Mouse (Mus musculus) liver (tissue): Measurements from ENCODE around the gene Minos1.

Experiments
- DNase-seq: peaks from one replicate; pipeline ENCODE4 v3.0.0-alpha.2; 2020; ENCODE audit warnings: mixed read lengths

The Minos1 gene

DNA sequence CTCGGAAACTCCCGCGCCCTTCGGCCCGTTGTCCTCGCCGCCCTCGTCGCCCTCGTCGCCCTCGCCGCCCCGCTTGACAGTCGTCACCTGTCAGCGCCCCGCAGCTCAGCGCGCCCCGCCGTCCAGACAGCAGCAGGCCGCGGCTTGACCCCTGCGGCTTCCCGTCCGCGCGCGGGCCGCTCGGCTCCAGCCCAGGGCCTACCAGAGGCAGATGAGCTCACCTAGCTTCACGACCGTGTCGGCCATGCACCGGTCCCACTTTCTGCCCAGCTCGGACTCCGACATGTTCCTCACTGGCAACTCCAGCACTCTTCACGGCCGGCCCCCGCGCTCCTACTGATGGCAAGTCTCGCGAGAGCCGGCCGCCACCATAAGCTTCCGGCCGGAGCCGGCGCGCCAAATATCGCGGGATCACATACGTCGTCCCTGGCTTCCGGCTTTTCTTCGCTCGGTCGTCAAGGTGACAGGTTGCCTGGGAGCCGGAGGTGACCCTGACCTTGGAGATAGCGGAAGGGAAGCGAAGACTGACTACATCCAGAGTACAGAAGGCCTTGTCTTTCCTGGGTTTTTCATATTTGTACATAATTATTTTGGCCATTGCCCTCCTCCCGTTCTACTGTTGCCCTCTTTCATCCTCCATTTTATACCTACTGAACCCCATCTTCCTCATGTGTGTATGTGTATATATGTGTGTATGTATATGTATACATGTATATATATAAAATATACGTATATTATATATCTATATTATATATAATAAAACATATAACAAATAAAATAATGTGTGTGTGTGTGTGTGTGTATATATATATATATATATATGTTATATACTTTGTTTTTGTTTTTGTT lies at the start of gene Minos1:
TSS of gene Minos1 (minus strand) at position 413 of the 849 bp plus-strand sequence.
- DNase-seq, result peak; percentile 97

DNA sequence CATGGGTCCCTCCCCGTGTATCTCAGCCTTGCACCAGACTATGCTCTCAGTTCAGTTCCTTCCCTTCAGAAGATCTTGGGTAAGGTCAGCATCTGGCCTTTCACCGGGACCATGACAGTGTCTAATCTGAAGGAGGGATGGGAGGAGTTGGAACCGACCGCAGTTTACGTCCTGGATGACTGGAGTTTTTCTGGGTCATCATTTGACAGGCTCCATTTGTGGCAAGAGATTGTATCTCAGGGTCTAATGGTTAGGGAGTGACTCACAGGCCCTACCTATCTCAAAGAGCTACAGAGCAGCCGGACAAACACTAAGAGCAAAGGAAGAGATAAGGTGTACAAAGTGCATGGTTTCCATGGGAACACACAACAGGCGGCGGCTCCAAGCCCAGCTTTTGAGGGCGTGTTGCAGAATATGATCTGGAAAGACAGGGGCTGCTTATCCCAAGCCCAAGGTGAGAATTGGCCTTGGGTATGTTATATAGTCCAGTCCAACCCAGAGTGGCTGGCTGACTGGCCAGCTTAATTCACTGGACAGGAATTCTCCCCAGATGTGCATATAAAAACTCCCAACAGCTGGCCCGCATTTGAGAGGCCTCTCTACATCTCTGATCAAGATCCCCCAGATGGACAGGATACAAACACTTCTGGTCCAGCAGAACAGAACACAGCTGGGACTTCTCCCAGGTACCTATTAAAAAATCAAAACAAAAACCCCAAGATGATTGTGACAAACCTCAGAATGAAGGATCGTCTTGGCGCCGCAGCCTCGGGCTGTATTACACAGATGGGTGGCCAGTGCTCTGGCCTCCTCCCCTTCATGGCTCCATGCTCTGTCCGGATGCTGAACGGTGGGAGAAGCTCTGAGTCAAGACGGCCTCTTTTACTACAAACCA lies 49.1 kb upstream of the Minos1 start:
- DNase-seq, result peak; percentile 57

DNA sequence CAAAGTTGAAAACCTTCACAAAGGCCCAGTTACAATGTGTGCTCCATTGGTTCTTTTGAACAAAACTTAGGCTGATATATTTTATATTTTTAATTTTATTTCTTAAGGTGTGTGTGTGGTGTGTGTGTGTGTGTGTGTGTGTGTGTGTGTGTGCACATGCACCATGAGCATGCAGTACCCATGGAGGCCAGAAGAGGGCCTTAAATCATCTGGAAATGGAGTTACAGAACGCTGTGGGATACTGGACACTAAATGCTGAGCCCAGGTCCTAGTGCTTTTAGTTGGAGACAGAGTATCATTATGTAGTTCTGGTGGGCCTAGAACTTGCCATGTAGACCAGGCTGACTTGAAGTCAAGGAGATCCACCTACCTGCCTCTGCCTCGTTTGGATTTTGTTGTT lies 48.3 kb upstream of the Minos1 start:
- DNase-seq, result no peak

DNA sequence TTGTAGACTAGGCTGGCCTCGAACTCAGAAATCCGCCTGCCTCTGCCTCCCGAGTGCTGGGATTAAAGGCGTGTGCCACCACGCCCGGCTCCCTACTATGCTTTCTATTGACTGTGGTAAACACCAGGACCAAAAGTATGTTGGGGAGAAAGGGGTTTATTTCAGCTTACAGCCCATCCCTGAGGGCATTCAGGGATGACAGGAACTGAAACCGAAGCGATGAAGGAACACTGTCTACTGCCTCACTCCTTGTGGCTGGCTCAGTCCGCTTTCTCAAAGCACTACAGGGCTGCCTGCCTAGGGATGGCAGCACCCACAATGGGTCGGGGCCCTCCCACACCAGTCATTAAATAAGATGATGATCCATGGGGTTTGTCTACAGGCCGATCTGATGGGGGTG lies 47.5 kb upstream of the Minos1 start:
- DNase-seq, result no peak

DNA sequence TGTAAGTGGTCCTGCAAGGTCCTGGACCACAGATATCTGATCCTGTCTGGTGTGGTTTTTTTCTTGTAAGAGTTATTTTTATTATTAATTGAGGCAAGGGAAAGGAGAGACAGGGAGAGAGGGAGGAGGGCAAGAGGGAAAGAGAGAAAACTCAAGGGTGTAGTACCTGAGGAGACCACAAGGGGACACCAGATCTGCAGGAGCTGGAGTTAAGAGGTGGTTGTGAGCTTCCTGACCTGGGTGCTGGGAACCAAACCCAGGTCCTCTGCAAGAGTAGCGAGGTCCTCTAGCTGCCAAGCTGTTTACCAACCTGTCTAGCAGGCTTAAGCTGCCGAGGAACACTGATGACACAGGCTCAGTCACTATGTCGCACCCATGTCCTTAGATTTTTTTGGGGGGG lies 47.0 kb upstream of the Minos1 start:
- DNase-seq, result no peak

DNA sequence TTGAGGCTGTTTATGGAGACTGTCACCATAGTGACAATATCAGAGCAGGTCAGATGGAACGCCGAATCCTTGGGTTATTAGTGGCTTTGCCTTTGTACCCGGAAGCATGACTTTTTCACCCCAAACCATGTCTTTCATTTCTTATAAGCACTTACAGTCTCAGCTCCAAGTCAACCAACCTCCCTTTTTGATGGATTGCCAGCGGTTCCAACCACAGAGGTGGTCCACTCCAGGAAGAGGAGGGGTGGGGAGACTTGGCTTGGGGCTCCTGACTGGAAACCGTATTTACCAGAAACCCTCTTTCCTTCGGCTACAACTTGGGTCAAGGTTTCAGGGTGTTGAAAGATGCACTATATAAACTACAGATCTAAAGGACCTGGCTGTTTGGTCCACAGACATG lies 45.1 kb upstream of the Minos1 start:
- DNase-seq, result no peak

DNA sequence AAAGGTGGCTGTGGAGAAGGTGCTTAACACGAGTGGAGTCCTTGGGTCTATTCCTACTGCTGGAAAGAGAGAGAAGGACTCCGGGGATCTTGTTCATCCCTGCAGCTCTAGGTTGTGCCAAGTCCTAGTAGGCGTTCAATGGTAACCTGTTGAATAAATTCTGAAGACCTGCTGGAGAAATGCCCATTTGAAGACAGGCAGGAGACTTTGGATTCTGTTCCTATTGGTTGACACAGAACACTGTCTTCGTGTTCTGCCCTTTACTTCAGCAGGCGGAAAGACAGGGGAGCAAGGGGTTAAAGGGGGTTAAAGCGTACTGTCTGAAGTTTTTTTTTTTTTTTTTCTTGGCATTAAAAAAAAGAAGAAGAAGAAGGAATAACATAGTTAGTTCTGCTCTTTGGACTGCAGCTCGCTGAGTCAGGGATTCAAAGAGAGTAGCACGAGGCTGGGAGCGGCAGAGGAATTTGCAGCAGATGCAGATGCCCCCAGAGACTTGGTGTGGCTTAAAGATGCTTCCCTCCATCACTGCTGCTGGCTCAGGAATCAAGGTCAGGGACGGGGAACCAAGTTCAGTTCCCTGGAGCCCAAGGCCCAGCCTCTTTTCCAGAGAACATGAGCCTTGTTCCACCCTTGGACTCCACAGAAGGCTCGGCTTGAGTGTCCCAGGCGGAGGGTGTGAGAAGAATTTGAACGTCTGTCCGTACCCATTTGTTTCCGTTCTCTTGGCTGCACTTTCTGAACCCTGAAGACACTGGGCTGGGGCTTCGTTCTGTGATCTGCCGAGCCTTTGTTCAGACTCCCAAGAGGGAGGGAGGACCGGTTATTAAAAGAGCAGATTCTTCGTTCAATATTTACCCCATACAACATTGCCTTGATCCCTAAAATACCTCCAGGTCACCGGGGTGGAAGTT lies 44.4 kb upstream of the Minos1 start:
- DNase-seq, result no peak

DNA sequence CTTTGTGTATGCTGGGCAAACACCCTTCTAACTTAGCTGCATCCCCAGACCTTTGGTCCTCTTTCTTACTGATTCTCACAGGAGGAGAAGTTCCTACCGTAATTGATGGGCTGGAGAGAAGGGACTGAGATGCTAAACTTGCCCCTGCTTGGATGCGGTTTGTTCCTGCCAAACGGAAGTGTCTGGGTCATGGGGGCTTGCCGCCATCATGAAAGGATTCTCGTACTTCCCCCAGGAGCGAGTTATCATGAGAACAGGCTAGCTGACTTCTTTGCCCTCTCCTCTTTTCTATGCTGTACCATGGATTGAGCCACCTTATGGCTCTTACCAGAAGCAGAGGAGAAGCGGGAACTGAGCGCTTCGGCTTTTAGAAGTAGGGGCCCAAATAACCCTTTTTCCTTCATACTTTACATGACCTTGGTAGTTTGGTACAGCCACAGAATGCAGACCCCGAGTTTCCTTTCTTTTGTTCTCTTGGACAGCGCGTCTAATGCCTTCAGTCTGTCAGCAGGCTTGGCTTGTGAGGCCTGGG lies 38.9 kb upstream of the Minos1 start:
- DNase-seq, result no peak

DNA sequence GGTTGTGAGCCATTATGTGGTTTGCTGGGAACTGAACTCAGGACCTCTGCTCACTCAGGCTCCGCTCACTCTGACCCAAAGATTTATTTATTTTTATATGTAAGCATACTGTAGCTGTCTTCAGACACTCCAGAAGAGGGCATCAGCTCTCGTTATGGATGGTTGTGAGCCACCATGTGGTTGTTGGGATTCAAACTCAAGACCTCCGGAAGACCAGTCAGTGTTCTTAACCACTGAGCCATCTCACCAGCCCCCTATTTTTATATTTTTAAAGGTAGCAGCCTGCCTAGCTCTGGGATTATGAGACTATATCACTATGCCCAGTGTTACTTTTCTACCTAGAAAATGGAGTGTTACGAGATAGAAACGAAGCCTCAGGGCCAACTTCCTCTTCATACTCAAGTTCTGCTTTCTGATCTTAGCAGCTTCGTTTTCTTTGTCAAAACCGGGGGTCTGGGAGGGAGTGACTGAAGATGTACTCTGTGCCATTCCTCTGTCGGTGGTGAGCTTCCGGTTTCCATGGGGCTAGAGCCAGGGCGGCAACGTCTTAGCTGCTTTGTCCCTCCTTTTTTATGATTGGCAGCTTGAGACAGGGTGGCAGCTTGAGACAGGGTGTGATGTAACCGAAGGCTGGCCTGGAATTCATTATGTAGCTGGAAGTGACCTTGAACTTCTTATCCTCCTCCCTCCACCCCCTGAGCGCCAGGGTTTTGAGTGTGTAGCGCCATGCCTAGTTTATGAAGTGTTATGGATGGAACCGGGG lies 38.3 kb upstream of the Minos1 start:
- peak; percentile 37 for DNase-seq

DNA sequence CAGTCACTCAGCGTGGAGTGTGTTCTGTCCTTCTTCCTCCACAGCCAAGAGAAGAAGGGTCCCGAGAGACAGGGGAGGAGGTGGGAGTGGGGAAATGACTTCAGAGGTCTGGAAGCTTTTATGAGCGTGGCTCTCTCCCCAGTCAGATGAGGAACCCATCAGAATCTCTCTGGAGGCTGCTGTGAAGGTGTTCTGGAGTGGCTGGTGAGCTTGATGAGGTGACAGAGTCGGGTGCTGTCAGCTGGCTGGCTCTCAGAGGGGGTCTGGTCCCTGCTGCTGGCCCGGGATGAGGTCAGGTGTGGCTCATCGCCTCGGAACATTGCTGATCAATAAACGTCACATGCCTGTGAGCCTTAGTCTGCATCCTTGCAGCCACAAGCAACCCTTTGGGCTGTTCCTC lies 36.2 kb upstream of the Minos1 start:
- no peak for DNase-seq

DNA sequence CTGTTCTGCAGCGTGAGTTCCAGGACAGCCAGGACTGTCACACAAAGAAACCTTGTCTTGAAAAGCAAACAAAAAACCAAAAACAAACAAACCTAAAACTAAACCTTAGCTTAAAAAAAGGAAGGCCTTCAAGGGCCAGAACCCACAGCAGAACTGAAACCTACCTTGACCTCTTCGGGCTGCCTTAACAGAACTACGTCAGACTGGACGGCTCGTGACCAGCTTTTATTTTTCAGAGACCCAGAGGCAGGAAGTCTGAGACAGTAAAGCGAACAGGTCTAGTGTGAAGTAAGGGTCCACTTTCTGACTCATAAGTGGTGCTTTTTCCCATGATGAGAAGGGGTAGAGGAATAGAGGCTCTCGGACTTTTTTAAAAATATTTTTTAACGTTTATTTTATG lies 35.3 kb upstream of the Minos1 start:
- no peak for DNase-seq

DNA sequence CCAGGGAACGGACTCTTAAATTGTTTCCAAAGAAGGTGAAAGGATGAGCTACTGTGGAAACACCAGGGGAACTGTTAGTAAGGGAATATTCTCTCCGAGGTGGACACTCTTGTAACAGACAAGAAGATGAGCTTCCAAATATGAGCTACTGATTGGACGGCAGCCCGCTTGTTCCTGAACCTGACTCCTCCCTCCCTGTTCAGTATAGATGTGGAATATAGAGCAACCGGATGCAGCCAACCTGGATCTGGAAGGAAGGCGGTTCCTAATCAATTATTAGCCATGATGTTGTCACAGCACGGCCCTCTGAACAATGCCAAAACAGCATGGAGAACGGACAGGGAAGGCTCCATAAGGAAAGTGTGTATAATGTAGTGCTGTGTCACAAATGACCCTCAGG lies 34.3 kb upstream of the Minos1 start:
- DNase-seq, result no peak

DNA sequence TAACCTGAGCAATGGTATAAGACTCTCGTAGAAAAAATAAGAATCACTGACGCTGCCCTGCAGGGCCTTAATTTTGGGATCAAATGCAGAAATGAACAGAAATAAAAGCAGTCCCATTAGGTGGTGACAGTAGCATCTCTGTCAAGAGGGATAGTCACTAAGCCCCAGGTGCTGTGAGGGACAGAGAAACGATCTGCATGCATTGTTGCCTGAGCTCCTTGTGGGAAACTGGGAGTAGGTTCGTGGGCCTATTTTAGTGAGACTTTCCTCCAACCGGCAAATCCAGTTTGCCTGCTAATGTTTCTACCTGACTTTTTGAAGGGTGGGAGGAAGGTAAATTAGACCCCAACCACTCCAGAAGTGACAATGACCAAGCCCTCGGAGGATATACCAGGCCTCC lies 33.2 kb upstream of the Minos1 start:
- DNase-seq, result no peak

DNA sequence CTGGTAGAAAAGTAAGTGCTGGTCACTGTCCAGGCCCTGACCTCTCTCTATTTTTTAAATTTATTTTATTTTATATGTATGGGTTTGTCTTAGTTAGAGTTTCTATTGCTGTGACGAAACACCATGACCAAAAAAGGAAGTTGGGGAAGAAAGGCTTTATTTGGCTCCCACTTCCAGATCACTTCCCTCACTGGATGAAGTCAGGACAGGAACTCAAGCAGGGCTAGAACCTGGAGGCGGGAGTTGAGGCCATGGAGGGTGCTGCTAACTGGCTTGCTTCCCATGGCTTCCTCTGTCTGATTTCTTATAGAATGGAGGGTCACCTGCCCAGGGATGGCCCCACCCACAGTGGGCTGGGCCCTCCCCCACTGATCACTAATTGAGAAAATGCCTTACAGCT lies 30.2 kb upstream of the Minos1 start:
- DNase-seq, result no peak

DNA sequence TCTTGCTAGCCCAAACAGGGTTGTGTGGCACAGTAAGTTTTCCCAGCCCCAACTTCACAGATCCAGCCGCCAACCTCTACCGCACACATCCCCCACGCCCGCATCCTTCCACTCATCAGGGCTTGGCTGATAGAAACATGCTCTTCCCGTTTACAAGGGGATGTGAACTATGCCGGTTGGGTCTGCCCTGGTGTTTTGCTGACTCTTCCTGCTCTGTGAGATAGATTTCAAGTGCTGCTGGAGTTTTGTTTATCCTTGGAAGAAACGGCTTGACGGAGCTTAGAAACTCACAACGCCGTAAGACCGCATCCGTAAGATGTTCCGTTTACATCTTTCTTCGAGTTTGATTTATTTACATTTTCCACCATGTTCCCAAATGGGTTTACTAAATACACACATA lies 27.4 kb upstream of the Minos1 start:
- DNase-seq, result no peak

DNA sequence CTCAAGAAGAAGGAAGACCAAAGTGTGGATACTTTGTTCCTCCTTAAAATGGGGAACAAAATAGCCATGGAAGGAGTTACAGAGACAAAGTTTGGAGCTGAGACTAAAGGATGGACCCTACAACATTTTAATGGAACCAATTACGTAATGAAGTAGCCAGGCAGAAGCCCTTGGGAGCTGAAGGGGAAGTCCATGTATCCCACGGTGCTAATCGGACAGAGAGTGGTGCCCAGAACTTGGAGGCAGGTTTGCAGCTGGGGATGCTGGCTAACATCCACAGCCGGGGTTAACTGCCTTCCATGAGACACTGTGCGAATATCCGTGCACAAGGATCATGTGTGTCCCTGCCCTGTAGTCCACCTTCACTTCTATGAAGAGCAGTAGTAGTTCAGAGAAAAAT lies 25.6 kb upstream of the Minos1 start:
- no peak for DNase-seq

DNA sequence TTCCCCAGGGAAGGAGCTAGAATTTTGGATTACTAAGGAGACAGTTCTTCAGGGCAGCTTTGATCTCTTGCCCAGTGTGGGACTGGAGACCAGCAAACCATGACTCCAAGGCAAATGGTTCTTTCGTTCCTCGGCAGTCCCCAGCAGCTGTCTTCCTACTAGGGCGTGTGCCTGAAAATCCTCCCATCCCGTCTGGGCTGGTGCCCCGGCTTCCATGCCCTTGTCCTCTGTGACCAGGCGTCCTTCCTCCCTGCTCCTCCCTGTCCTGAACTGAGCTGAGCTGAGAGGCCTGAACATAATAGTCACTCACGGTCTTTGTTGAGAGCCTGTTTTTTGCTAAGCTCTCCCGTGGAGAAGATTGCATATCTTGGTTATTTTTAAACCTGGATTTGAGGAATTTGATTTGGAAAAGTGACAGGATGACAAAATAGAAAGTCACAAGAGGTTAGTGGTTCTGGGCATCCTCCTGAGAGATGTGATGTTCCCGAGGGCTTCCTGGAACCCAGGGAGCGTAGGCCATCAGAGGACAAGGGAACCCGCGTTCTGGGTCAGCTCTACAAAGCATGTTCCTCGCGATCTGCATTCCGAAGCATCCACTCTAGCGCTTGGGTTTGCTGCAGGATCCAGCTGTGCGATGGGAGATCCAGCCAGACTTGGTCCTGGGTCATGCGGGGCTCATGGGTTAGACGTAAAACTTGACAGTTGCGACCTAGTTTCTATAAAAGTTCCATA lies 23.8 kb upstream of the Minos1 start:
- no peak for DNase-seq

DNA sequence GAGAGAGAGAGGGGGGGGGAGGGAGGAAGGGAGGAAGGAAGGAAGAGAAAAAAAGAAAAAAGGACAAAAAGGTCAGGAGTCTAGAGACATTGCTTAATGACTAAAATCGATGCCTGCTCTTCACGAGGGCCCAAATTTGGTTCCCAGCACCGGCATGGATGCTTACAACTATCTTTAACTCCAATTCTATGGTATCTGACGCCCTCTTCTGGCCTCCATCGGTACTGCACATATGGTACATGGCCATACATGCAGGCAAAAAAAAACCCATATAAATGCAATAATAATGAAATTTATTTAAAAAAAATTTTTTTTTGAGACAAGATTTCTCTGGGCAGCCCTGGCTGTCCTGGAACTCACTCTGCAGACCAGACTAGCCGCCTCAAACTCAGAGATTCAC lies 20.5 kb upstream of the Minos1 start:
- no peak for DNase-seq

DNA sequence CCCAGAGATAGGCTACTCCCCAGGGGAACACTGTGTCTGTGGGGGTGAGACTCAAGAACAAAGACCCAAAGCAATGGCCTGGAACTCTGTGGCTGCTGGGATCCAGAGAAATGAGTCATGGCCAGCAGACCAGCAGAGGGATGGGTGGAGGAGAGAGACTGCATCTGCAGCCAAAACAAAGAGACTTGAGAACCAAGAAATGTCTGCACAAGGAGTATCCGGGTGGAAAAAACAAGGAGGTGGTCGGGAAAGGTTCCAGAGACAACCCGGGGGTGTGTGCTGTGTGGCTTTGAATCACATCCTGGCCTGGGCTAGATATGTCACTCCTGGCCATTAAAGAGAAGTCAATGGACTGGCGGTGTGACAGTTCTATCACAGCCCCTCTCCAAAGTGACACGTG lies 15.8 kb upstream of the Minos1 start:
- DNase-seq, result no peak

DNA sequence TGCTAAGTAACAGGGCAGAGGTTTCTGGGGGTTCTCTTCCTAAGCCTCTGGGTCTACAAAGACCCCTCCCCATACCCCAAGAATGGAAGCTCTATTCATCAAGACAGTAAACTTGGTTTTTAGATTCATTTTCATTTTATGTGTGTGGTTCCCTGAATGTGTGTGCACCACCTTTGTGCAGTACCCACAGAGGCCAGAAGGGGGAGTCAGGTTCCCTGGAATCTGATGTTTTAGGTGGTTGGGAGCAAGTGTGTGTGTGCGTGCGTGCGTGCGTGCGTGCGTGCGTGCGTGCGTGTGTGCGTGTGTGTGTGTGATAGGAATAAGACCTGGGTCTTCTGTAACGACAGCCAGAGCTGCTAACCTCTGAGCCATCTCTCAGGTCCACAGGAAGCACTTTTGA lies 14.2 kb upstream of the Minos1 start:
- DNase-seq, result peak; percentile 42

DNA sequence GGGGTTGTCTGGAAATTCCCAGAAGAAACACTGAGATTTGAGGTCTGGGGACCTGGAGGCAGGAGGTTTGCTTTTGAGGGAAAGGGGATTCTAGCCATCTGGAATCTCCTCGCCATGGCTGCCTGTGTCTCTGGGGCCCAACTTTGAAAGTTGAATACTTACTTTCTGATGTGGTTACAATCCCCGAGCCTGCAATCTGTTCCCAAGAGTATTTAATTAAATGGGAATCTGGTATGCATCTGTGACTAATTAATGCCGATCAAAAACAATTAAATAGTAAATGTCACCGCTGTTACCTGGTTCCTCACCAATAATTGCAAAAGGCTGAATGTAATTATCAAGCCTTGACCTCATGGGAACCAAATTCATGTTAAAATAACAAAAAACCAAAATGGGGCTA lies 13.7 kb upstream of the Minos1 start:
- DNase-seq, result no peak
